Comparison of ENCODE assay signal across 9 mouse cellular contexts in genomic region chr10:81542727-81543460, GRCm38 (mm10). TPM values are rescaled to one million over a fixed set of nuclear protein-coding genes. Genes with fewer than 3 reads are reported as not detected.
DNase-seq lines count a peak whose midpoint lies in the region; ATAC-seq lines count a peak whose summit lies in the region.
"Had no signal": no experiment of that assay in that cellular context is flagged by ENCODE, and none has a peak within 500 bp of the region (broad histone marks: within the 10 kb centered on the region; RNA-seq: fewer than 3 reads in every experiment).

No protein-coding gene starts in this region.

- WGBS in liver, embryonic 11.5 days = 75% methylated on average over 7 of the region's 7 CpGs
- WGBS in stomach, embryonic 16.5 days = 65% methylated on average over 7 of the region's 7 CpGs

- no peaks in the 10 kb centered on the region for H3K9me3 ChIP-seq in megakaryocyte, embryonic 14.5 days
- H3K9me3 ChIP-seq in liver, embryonic 11.5 days (ENCODE audit: control insufficient read depth, low read length) = no peaks in the 10 kb centered on the region
- H3K9me3 ChIP-seq in stomach, embryonic 16.5 days (replicated peaks; ENCODE audit: control insufficient read depth, low read length) = no peaks in the 10 kb centered on the region

- H3K27ac ChIP-seq in liver, embryonic 11.5 days (ENCODE audit: low read depth, low read length) = peak overlapping the region; percentile 19; the same call in 1 of the 2 replicates
- peak overlapping the region; percentile 86; the same call in 1 of the 2 replicates for H3K27ac ChIP-seq in stomach, embryonic 16.5 days (ENCODE audit: low read length)

- H3K4me2 ChIP-seq in liver, embryonic 11.5 days = peak overlapping the region; percentile 99
- peak overlapping the region; percentile 92 for H3K4me2 ChIP-seq in stomach, embryonic 16.5 days (ENCODE audit: low read depth, low read length)

- no peaks in the 10 kb centered on the region for H3K27me3 ChIP-seq in megakaryocyte, embryonic 14.5 days (replicated peaks)
- H3K27me3 ChIP-seq in liver, embryonic 11.5 days (replicated peaks; ENCODE audit: control insufficient read depth, insufficient read depth, low read length) = no peaks in the 10 kb centered on the region
- H3K27me3 ChIP-seq in stomach, embryonic 16.5 days (ENCODE audit: control insufficient read depth, insufficient read depth, low read length) = no peaks in the 10 kb centered on the region

- ATAC-seq in cerebellum, adult (ENCODE audit: insufficient number of reproducible peaks, low FRiP score, low TSS enrichment) = no peak
- no peak for ATAC-seq in megakaryocyte, adult 5-6 weeks (ENCODE audit: poor library complexity, severe bottlenecking)
- no peak for ATAC-seq in liver, embryonic 11.5 days (replicated peaks; ENCODE audit: low FRiP score)
- ATAC-seq in stomach, embryonic 16.5 days (ENCODE audit: insufficient read depth, low FRiP score) = no peak

- H3K4me1 ChIP-seq in megakaryocyte, embryonic 14.5 days = peaks cover 87% of the 10 kb centered on the region
- peaks cover 48% of the 10 kb centered on the region for H3K4me1 ChIP-seq in liver, embryonic 11.5 days (replicated peaks; ENCODE audit: control insufficient read depth, insufficient read depth, low read length)
- peaks cover 30% of the 10 kb centered on the region for H3K4me1 ChIP-seq in stomach, embryonic 16.5 days (ENCODE audit: control insufficient read depth, insufficient read depth, low read length)

- peaks cover 50% of the 10 kb centered on the region for H3K36me3 ChIP-seq in megakaryocyte, embryonic 14.5 days (replicated peaks; ENCODE audit: low read length)
- H3K36me3 ChIP-seq in liver, embryonic 11.5 days (ENCODE audit: control insufficient read depth, insufficient read depth, low read length) = peaks cover 8% of the 10 kb centered on the region; the same call in 1 of the 2 replicates
- H3K36me3 ChIP-seq in stomach, embryonic 16.5 days (ENCODE audit: control insufficient read depth, insufficient read depth, low read length) = 0 out of 2 replicates have a peak, but pooled peaks cover 3% of the 10 kb centered on the region

- peak overlapping the region; percentile 98 for H3K4me3 ChIP-seq in megakaryocyte, embryonic 14.5 days (replicated peaks)
- peak overlapping the region; percentile 96 for H3K4me3 ChIP-seq in liver, embryonic 11.5 days (ENCODE audit: low read depth, low read length)
- peak overlapping the region; percentile 98 for H3K4me3 ChIP-seq in stomach, embryonic 16.5 days (replicated peaks; ENCODE audit: low read length)

- peak; percentile 57 for DNase-seq in cerebellum, adult 9-10 months
- DNase-seq in liver, embryonic 11.5 days (ENCODE audit: low spot score) = no peak
- DNase-seq in thymus, postnatal 25 days = no peak
- DNase-seq in ovary, adult 18-20 months (ENCODE audit: low spot score) = no peak
- DNase-seq: adrenal gland, postnatal 36 days had no signal

- H3K9ac ChIP-seq in liver, embryonic 11.5 days (ENCODE audit: low read depth, low read length) = peak overlapping the region; percentile 90
- peak overlapping the region; percentile 94 for H3K9ac ChIP-seq in stomach, embryonic 16.5 days (ENCODE audit: low read length)

RNA-seq across cellular contexts. Expression of gene Gna11, which starts 2.1 kb away (rescaled TPM):
- polyA plus RNA-seq in megakaryocyte, embryonic 14.5 days (2012; ENCODE audit: insufficient read depth, low replicate concordance) = 7.3 and 10.2 TPM in 2 replicates
- total RNA-seq in megakaryocyte, adult 5-6 weeks (2015) = 4.9 and 7.8 TPM in 2 replicates
- 7.1 and 8.1 TPM in 2 replicates for total RNA-seq in megakaryocyte, adult 5-6 weeks (2017)
- 46.4 and 47.0 TPM in 2 replicates for polyA plus RNA-seq in liver, embryonic 11.5 days (2014; fragmentation: Nextera tagmentation; extraction: Ambion mirVana)
- polyA plus RNA-seq in stomach, embryonic 16.5 days (2015; fragmentation: Nextera tagmentation; extraction: Ambion mirVana) = 101 and 105 TPM in 2 replicates

RNA-seq across cellular contexts. Expression of gene Aes, which starts 16.4 kb away (rescaled TPM):
- 2,412 and 5,687 TPM in 2 replicates for polyA plus RNA-seq in megakaryocyte, embryonic 14.5 days (2012; ENCODE audit: insufficient read depth, low replicate concordance)
- 345 and 384 TPM in 2 replicates for total RNA-seq in megakaryocyte, adult 5-6 weeks (2015)
- total RNA-seq in megakaryocyte, adult 5-6 weeks (2017) = 238 and 282 TPM in 2 replicates
- polyA plus RNA-seq in liver, embryonic 11.5 days (2014; fragmentation: Nextera tagmentation; extraction: Ambion mirVana) = 213 and 229 TPM in 2 replicates
- 325 and 351 TPM in 2 replicates for polyA plus RNA-seq in stomach, embryonic 16.5 days (2015; fragmentation: Nextera tagmentation; extraction: Ambion mirVana)

RNA-seq across cellular contexts. Expression of gene Gna15, which starts 18.9 kb away (rescaled TPM):
- 31.7 and 48.4 TPM in 2 replicates for polyA plus RNA-seq in megakaryocyte, embryonic 14.5 days (2012; ENCODE audit: insufficient read depth, low replicate concordance)
- 34.3 and 35.9 TPM in 2 replicates for total RNA-seq in megakaryocyte, adult 5-6 weeks (2015)
- total RNA-seq in megakaryocyte, adult 5-6 weeks (2017) = 31.5 and 42.4 TPM in 2 replicates
- 10.1 and 11.3 TPM in 2 replicates for polyA plus RNA-seq in liver, embryonic 11.5 days (2014; fragmentation: Nextera tagmentation; extraction: Ambion mirVana)
- polyA plus RNA-seq in stomach, embryonic 16.5 days (2015; fragmentation: Nextera tagmentation; extraction: Ambion mirVana) = 9.0 and 11.0 TPM in 2 replicates

RNA-seq across cellular contexts. Expression of gene Tle2, which starts 31.5 kb away (rescaled TPM):
- polyA plus RNA-seq in megakaryocyte, embryonic 14.5 days (2012; ENCODE audit: insufficient read depth, low replicate concordance) = 18.9 and 34.3 TPM in 2 replicates
- total RNA-seq in megakaryocyte, adult 5-6 weeks (2015) = 1.1 and 3.3 TPM in 2 replicates
- total RNA-seq in megakaryocyte, adult 5-6 weeks (2017) = 0.51 and 1.8 TPM in 2 replicates
- 5.1 and 6.9 TPM in 2 replicates for polyA plus RNA-seq in liver, embryonic 11.5 days (2014; fragmentation: Nextera tagmentation; extraction: Ambion mirVana)
- polyA plus RNA-seq in stomach, embryonic 16.5 days (2015; fragmentation: Nextera tagmentation; extraction: Ambion mirVana) = 20.6 and 23.6 TPM in 2 replicates

RNA-seq across cellular contexts. Expression of gene S1pr4, which starts 43.0 kb away (rescaled TPM):
- 7.4 and 9.1 TPM in 2 replicates for polyA plus RNA-seq in megakaryocyte, embryonic 14.5 days (2012; ENCODE audit: insufficient read depth, low replicate concordance)
- 22.8 and 23.9 TPM in 2 replicates for total RNA-seq in megakaryocyte, adult 5-6 weeks (2015)
- total RNA-seq in megakaryocyte, adult 5-6 weeks (2017) = 28.1 and 29.3 TPM in 2 replicates
- polyA plus RNA-seq in liver, embryonic 11.5 days (2014; fragmentation: Nextera tagmentation; extraction: Ambion mirVana) = 4.5 and 4.6 TPM in 2 replicates
- polyA plus RNA-seq in stomach, embryonic 16.5 days (2015; fragmentation: Nextera tagmentation; extraction: Ambion mirVana) = 1.2 TPM in 2 replicates
